Comparison of ENCODE assay signal across 26 mouse cellular contexts in genomic region chr11:23362305-23362704, GRCm38 (mm10). TPM values are rescaled to one million over a fixed set of nuclear protein-coding genes. Genes with fewer than 3 reads are reported as not detected.
DNase-seq lines count a peak whose midpoint lies in the region; ATAC-seq lines count a peak whose summit lies in the region.
"Had no signal": no experiment of that assay in that cellular context is flagged by ENCODE, and none has a peak within 500 bp of the region (broad histone marks: within the 10 kb centered on the region; RNA-seq: fewer than 3 reads in every experiment).

No protein-coding gene starts in this region.

- H3K4me1 ChIP-seq in midbrain, embryonic 11.5 days (ENCODE audit: control insufficient read depth, insufficient read depth, low read length): no peaks in the 10 kb centered on the region
- no peaks in the 10 kb centered on the region for H3K4me1 ChIP-seq in midbrain, embryonic 14.5 days (ENCODE audit: control insufficient read depth, insufficient read depth, low read length)
- H3K4me1 ChIP-seq: embryonic facial prominence, embryonic 13.5 days; embryonic facial prominence, embryonic 15.5 days; forebrain, embryonic 13.5 days; forebrain, embryonic 15.5 days had no signal

- no peak for DNase-seq in frontal cortex, postnatal 25 days (ENCODE audit: low spot score in 2 of 2)
- peak; percentile 76 for DNase-seq in midbrain, embryonic 11.5 days (ENCODE audit: low spot score, missing footprints)
- no peak for DNase-seq in midbrain, embryonic 14.5 days
- DNase-seq: adrenal gland, adult 8-10 months; adrenal gland, postnatal 14 days; adrenal gland, postnatal 36 days; B cell, adult 2 months; cerebellum, adult 11 months; cerebellum, adult 18-20 months; cerebellum, adult 8-10 months; cerebellum, adult 9-11 months; cerebellum, postnatal 14 days; cerebellum, postnatal 36 days; embryo, embryonic 11 days; forebrain, postnatal 0 days had no signal

- H3K27ac ChIP-seq in midbrain, embryonic 11.5 days (ENCODE audit: low read depth, low read length): no peak overlapping the region
- H3K27ac ChIP-seq in midbrain, embryonic 14.5 days (replicated peaks; ENCODE audit: low read depth, low read length): no peak overlapping the region
- H3K27ac ChIP-seq: embryonic facial prominence, embryonic 13.5 days; embryonic facial prominence, embryonic 15.5 days; forebrain, embryonic 13.5 days; forebrain, embryonic 15.5 days had no signal

- no peaks in the 10 kb centered on the region for H3K27me3 ChIP-seq in midbrain, embryonic 11.5 days (ENCODE audit: control insufficient read depth, insufficient read depth, low read length)
- no peaks in the 10 kb centered on the region for H3K27me3 ChIP-seq in midbrain, embryonic 14.5 days (ENCODE audit: control insufficient read depth, insufficient read depth, low read length)
- H3K27me3 ChIP-seq: CH12.LX; embryonic facial prominence, embryonic 13.5 days; embryonic facial prominence, embryonic 15.5 days; forebrain, embryonic 13.5 days; forebrain, embryonic 15.5 days; Patski had no signal

- ATAC-seq in frontal cortex, adult (ENCODE audit: low TSS enrichment): peak; percentile 89
- ATAC-seq in midbrain, embryonic 11.5 days (ENCODE audit: low FRiP score): no peak
- ATAC-seq in midbrain, embryonic 14.5 days (ENCODE audit: low FRiP score, low TSS enrichment): no peak
- no peak for ATAC-seq in erythroblast, adult 5-6 weeks (replicated peaks; ENCODE audit: low FRiP score, poor library complexity, severe bottlenecking)
- ATAC-seq: activated CD4-positive, CD25-positive, alpha-beta regulatory T cell, adult 4 months; CD4-positive, CD25-positive, alpha-beta regulatory T cell, adult 4 months; forebrain, embryonic 13.5 days; forebrain, embryonic 15.5 days; forebrain, postnatal 0 days; Patski had no signal

- no peaks in the 10 kb centered on the region for H3K9me3 ChIP-seq in midbrain, embryonic 11.5 days (ENCODE audit: control insufficient read depth, low read length)
- no peaks in the 10 kb centered on the region for H3K9me3 ChIP-seq in midbrain, embryonic 14.5 days (ENCODE audit: control insufficient read depth, low read length)
- H3K9me3 ChIP-seq: embryonic facial prominence, embryonic 13.5 days; embryonic facial prominence, embryonic 15.5 days; forebrain, embryonic 13.5 days; forebrain, embryonic 15.5 days; G1E had no signal

- H3K4me2 ChIP-seq in midbrain, embryonic 11.5 days: no peak overlapping the region
- H3K4me2 ChIP-seq in midbrain, embryonic 14.5 days (ENCODE audit: low read length): no peak overlapping the region
- H3K4me2 ChIP-seq: embryonic facial prominence, embryonic 13.5 days; embryonic facial prominence, embryonic 15.5 days; forebrain, embryonic 13.5 days; forebrain, embryonic 15.5 days had no signal

- H3K4me3 ChIP-seq in midbrain, embryonic 11.5 days (ENCODE audit: low read depth, low read length): no peak overlapping the region
- no peak overlapping the region for H3K4me3 ChIP-seq in midbrain, embryonic 14.5 days (replicated peaks; ENCODE audit: low read depth, low read length)
- H3K4me3 ChIP-seq: embryonic facial prominence, embryonic 13.5 days; embryonic facial prominence, embryonic 15.5 days; forebrain, embryonic 13.5 days; forebrain, embryonic 15.5 days had no signal

- H3K9ac ChIP-seq in midbrain, embryonic 11.5 days (ENCODE audit: low read length): no peak overlapping the region
- H3K9ac ChIP-seq in midbrain, embryonic 14.5 days (replicated peaks; ENCODE audit: low read length): no peak overlapping the region
- H3K9ac ChIP-seq: embryonic facial prominence, embryonic 13.5 days; embryonic facial prominence, embryonic 15.5 days; forebrain, embryonic 13.5 days; forebrain, embryonic 15.5 days; forebrain, postnatal 0 days had no signal

- no peaks in the 10 kb centered on the region; the same call in 1 of the 2 replicates for H3K36me3 ChIP-seq in midbrain, embryonic 11.5 days (ENCODE audit: control insufficient read depth, insufficient read depth, low read length)
- peaks cover 42% of the 10 kb centered on the region for H3K36me3 ChIP-seq in midbrain, embryonic 14.5 days (ENCODE audit: control insufficient read depth, insufficient read depth, low read length)

RNA-seq across cellular contexts. Expression of gene Usp34, which starts 55.6 kb away (rescaled TPM):
- 31.7 and 34.3 TPM in 2 replicates for polyA plus RNA-seq in midbrain, embryonic 11.5 days (2014; fragmentation: Nextera tagmentation; extraction: Ambion mirVana)
- 57.8 and 59.8 TPM in 2 replicates for polyA plus RNA-seq in midbrain, embryonic 14.5 days (2014; fragmentation: Nextera tagmentation; extraction: Ambion mirVana)
- 26.5 and 35.5 TPM in 2 replicates for total RNA-seq in erythroblast, adult 5-6 weeks (2015; ENCODE audit: low replicate concordance)
- 32.8 and 38.6 TPM in 2 replicates for total RNA-seq in erythroblast, adult 5-6 weeks (2017; ENCODE audit: low replicate concordance)
